ENCODE assay signal across 8 mouse cellular contexts in genomic region chr19:53248023-53248494, GRCm38 (mm10).
A peak's percentile ranks its signal among the peaks of the same experiment; 100 is the strongest.
DNase-seq lines count a peak whose midpoint lies in the region; ATAC-seq and TF ChIP-seq lines count a peak whose summit lies in the region.

No protein-coding gene starts in this region.

- 0 out of 2 replicates have a peak overlapping the region, but pooled peaks have one; percentile 24 for H3K27ac ChIP-seq in testis, adult 2 months (ENCODE audit: control insufficient read depth, insufficient read depth, low read depth, low read length)
- 0 out of 2 replicates have a peak overlapping the region, but pooled peaks have one; percentile 22 for H3K27ac ChIP-seq in intestine, embryonic 14.5 days (ENCODE audit: low read depth)
- peak overlapping the region; percentile 38 for H3K27ac ChIP-seq in midbrain, embryonic 10.5 days (replicated peaks)

- ATAC-seq in intestine, embryonic 14.5 days (replicated peaks; ENCODE audit: low FRiP score, low TSS enrichment, low read depth), result peak; percentile 51; the same call in 1 of the 2 replicates

- no peaks in the 10 kb centered on the region for H3K27me3 ChIP-seq in testis, adult 2 months (ENCODE audit: control insufficient read depth, insufficient read depth, low read length)
- H3K27me3 ChIP-seq in intestine, embryonic 14.5 days (replicated peaks; ENCODE audit: control insufficient read depth, insufficient read depth, low read length), result no peaks in the 10 kb centered on the region
- H3K27me3 ChIP-seq in midbrain, embryonic 10.5 days (ENCODE audit: low read depth, poor library complexity, severe bottlenecking), result no peaks in the 10 kb centered on the region

- no peak for TF ChIP-seq POLR2A in testis, adult 2 months (IDR thresholded peaks at IDR 0.05; ENCODE audit: control insufficient read depth, low read depth, low read length)

- H3K9ac ChIP-seq in intestine, embryonic 14.5 days (ENCODE audit: low read length), result 0 out of 2 replicates have a peak overlapping the region, but pooled peaks have one; percentile 29

- 17% methylated on average over 11 of the region's 11 CpGs for WGBS in intestine, embryonic 14.5 days
- 20% methylated on average over 11 of the region's 11 CpGs for WGBS in midbrain, embryonic 10.5 days

- intact Hi-C loops in left cerebral cortex, postnatal 25 days (cut with DNase I), result loop anchor here (5.0 kb wide), 2 partner anchors 84 to 329 kb away; no protein-coding TSS in a partner anchor

- H3K4me2 ChIP-seq in intestine, embryonic 14.5 days (ENCODE audit: low read length), result no peak overlapping the region

- no peak for DNase-seq in testis, postnatal 10 days (ENCODE audit: low spot score)
- DNase-seq in cerebellum, postnatal 25 days, result peak; percentile 62 to 66
- DNase-seq in heart, adult 11 months, result peak; percentile 93
- DNase-seq in intestine, embryonic 14.5 days (ENCODE audit: low spot score), result peak; percentile 61
- DNase-seq in left cerebral cortex, postnatal 25 days (ENCODE audit: low spot score in 2 of 2), result peak; percentile 60 to 71
- DNase-seq in midbrain, embryonic 10.5 days (ENCODE audit: low spot score), result peak; percentile 54
- peak; percentile 40 for DNase-seq in spleen, adult 12 weeks (ENCODE audit: low spot score)

- H3K4me3 ChIP-seq in testis, adult 2 months (ENCODE audit: control insufficient read depth, low read depth, low read length), result no peak overlapping the region
- no peak overlapping the region for H3K4me3 ChIP-seq in intestine, embryonic 14.5 days (ENCODE audit: low read depth, low read length)
- H3K4me3 ChIP-seq in midbrain, embryonic 10.5 days, result no peak overlapping the region

- no peaks in the 10 kb centered on the region for H3K9me3 ChIP-seq in intestine, embryonic 14.5 days (ENCODE audit: control insufficient read depth, low read length)
- H3K9me3 ChIP-seq in midbrain, embryonic 10.5 days (replicated peaks), result no peaks in the 10 kb centered on the region

- H3K36me3 ChIP-seq in testis, adult 2 months (ENCODE audit: control insufficient read depth, insufficient read depth, low read length), result peaks cover 2% of the 10 kb centered on the region
- peaks cover 54% of the 10 kb centered on the region for H3K36me3 ChIP-seq in intestine, embryonic 14.5 days (ENCODE audit: control insufficient read depth, insufficient read depth, low read length)
- H3K36me3 ChIP-seq in midbrain, embryonic 10.5 days, result peaks cover 12% of the 10 kb centered on the region

- H3K4me1 ChIP-seq in testis, adult 2 months (ENCODE audit: control insufficient read depth, insufficient read depth, low read length), result no peaks in the 10 kb centered on the region
- H3K4me1 ChIP-seq in intestine, embryonic 14.5 days (replicated peaks; ENCODE audit: control insufficient read depth, insufficient read depth, low read length), result 0 out of 2 replicates have a peak, but pooled peaks cover 2% of the 10 kb centered on the region
- peaks cover 4% of the 10 kb centered on the region; the same call in 1 of the 2 replicates for H3K4me1 ChIP-seq in midbrain, embryonic 10.5 days

- no peak for TF ChIP-seq CTCF in testis, adult 2 months (IDR thresholded peaks at IDR 0.05; ENCODE audit: control insufficient read depth, insufficient read depth, insufficient replicate concordance, low read depth, low read length)
